Mouse (Mus musculus) gastrocnemius, adult 2 months (tissue): ENCODE data around the gene Bcl2l14. TPM values are rescaled to one million over a fixed set of nuclear protein-coding genes. Genes with fewer than 3 reads are reported as not detected.
A peak's percentile ranks its signal among the peaks of the same experiment; 100 is the strongest.

Experiments used
- DNase-seq: peaks from one replicate; pipeline ENCODE4 v3.0.0; 2022
- H3K27ac ChIP-seq: fragments of 200-600 bp; 2 replicates; pipeline ENCODE4 v1.8.1; 2022; ENCODE audit warnings: mild to moderate bottlenecking
- H3K4me3 ChIP-seq: fragments of 200-600 bp; 2 replicates; pipeline ENCODE4 v1.8.1; 2022; ENCODE audit warnings: mild to moderate bottlenecking, moderate library complexity
- CTCF ChIP-seq: fragments of 200-600 bp; IDR thresholded peaks from 2 replicates; pipeline ENCODE4 v1.8.1; 2022; ENCODE audit warnings: antibody characterized with exemption, mild to moderate bottlenecking, moderate library complexity
- intact Hi-C: fragments of 180-260 bp; cut with DNase I; formaldehyde crosslinking; loops from one replicate; pipeline ENCODE4 v1.15.1; 2025
- total RNA-seq, 2 experiments: library from RNA; stranded (reverse); gene quantifications; 2 replicates each; pipeline ENCODE4 v1.2.3; 2021

The Bcl2l14 gene
- total RNA-seq, 2 experiments from 2014 or later, result not detected

DNA sequence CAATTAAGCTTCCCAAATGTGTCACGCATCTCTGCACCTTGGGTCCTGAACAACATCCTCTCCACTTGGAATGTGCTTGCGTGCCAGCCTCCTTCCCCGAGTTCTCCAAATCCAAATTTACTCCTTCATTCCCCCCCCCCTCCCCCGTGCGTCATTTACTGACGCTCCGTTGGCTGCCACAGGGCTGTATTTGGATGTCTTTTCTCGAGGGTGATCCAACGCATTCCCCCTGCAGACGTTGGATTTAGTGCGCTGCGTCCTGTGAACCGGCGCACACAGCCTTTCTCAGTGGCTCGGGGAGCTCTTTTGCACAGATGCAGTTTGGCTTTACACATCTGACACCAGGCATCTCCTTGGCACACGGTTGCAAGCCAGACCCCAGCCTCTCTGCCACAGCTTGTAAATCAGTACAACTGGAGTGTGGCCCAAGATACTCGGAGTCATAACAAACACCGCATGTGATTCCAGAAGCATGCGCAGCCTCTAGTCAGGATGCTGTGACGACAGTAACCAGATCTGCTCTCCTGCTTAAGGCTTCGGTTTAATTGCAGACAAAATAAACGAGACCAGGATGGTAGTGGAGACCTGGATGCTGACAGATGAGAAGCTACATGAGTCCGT, 43.4 kb downstream of the Bcl2l14 start:
- no peak for TF ChIP-seq CTCF
- Histone ChIP-seq H3K4me3 (peak overlapping the region; percentile 61), H3K27ac (peak overlapping the region; percentile 76)
- peak; percentile 62 for DNase-seq
- intact Hi-C loops, result no loop called here

DNA sequence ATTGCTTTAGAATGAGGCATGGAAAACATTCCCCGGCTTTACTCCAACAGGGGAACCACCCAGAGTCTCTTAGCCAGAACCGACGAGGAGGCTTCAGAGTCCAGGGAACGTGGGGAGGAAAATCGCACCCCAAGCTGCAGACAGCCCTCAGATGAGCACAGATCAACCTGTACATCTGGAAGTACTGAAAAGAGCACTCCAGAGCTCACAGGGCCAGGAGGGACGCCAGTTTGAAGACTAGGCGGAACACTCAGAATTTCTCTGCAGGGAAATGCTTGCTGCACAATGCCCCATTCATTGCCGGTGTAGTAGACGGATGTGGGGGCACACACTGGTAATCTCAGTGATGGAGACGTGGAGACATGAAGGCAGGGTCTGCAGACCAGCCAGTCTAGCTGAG, 43.9 kb downstream of the Bcl2l14 start:
- Histone ChIP-seq H3K4me3 (peak overlapping the region; percentile 61), H3K27ac (peak overlapping the region; percentile 76)
- DNase-seq, result peak; percentile 45
- no peak for TF ChIP-seq CTCF
- intact Hi-C loops, result no loop called here

DNA sequence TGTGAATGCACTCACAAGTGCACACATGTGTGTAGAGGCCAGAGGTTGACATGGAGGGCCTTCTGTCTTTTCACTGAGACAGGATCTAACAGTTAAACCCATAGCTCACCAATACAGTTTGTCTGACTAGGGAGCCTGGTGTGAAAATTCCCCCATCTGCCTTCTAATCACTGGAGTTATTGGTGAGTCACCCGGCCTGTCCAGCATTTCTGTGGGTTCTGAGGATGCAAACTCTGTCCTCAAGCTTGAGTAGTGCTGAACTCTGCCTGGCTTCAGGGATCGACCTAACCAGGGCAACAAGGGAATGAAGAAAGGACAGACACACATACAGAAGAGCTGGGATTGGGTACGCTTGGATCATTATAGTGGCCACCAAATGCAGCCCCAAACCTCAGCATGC, 45.6 kb downstream of the Bcl2l14 start:
- no peak for TF ChIP-seq CTCF
- intact Hi-C loops, result no loop called here

DNA sequence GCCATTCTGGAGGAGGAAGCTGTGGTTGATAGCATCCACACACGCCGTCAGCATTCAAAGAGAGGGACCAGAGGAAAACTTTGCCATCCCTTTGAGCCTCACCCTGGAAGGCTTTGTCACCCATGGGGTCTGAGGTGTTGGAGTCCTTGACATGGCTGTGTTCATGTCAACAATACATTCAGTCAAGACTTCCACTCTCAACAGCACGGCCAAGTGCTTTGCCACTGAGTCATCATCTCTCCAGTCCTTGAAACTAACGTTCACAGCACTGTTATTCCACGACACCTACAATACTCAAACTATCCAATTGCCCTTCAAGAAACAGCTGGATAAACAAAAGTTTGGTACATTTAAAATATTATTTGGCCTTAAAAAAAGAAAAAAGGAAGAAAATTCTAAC, 46.1 kb downstream of the Bcl2l14 start:
- DNase-seq, result no peak
- H3K27ac ChIP-seq, result no peak overlapping the region
- intact Hi-C loops, result no loop called here
- no peak overlapping the region for H3K4me3 ChIP-seq
- TF ChIP-seq CTCF, result no peak

More for the DNA sequence above, 45.6 kb downstream of the Bcl2l14 start:
- Histone ChIP-seq H3K27ac (no peak overlapping the region), H3K4me3 (no peak overlapping the region)
- no peak for DNase-seq

DNA sequence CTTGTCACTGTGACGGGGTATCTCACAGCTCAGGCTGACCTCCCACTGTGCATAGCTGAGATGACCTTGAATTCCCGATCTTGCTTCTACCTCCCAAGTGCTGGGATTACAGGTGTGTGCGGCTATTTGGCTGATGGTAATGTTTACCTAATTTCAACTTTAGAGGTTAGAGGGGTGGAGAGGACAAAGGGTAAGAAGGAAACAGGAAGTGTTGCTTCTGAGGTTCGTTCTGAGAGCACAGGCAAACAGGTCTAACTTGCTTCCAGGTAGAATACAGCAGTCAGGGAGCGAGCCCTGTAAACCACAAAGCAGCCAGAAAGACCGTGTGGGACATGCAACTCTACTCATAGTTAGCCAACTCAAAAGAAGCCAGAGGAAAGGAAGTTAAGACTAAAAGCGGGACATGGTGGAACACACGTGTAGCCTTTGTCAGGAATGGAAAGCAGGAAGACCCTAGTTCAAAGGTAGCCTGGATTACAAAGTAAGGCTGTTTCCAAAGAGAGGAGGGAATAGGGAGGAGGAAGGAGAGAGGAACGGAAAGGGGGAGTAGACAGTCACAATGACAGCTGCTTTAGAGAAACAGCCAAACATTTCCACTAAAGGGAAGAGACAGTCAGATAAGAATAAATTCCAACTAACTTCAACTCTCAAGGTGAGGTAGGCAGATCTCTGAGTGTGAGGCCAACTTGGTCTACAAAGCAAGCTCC, 47.2 kb downstream of the Bcl2l14 start:
- TF ChIP-seq CTCF, result no peak
- H3K4me3 ChIP-seq, result no peak overlapping the region
- intact Hi-C loops, result no loop called here
- no peak overlapping the region for H3K27ac ChIP-seq
- no peak for DNase-seq

DNA sequence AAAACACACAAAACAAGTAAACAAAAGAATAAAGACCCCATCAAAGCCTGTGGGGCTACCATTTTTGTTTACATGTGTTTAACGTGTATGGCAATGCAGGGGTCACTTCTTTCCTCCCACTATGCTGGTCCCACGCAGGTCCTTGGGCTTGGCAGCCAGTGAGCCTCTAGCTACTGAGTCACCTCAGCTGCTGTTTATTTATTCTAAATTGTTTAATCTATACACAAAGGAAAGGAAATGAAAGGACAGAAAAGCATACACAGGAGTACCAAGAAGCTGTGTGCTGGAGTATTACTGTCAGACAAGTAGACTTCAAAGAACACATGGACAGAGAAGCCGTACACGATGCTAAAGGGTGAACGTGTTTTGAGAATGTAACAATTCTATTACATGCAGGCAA, 47.8 kb downstream of the Bcl2l14 start:
- no peak for TF ChIP-seq CTCF
- Histone ChIP-seq H3K4me3 (no peak overlapping the region), H3K27ac (no peak overlapping the region)
- intact Hi-C loops, result no loop called here
- DNase-seq, result no peak

DNA sequence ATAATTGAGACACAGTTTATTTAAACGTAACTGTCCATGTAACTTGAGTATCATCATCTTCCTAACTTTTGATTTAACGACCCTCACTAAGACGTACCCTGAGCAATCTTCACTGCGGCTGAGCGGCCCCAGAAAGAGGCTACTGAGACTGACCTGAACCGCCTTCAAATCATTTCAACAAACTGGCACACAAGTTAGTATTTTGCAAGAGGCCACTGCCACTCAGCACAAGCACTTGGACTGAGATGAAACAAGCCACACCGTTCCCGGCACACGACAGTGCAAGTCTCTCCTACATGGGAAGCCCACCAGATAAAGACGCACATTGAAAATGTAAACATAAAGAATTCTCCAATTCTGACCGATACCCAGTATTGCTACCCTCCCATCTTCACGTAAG, 52.3 kb downstream of the Bcl2l14 start:
- H3K4me3 ChIP-seq, result no peak overlapping the region
- intact Hi-C loops, result no loop called here
- DNase-seq, result no peak
- no peak overlapping the region for H3K27ac ChIP-seq
- TF ChIP-seq CTCF, result no peak

DNA sequence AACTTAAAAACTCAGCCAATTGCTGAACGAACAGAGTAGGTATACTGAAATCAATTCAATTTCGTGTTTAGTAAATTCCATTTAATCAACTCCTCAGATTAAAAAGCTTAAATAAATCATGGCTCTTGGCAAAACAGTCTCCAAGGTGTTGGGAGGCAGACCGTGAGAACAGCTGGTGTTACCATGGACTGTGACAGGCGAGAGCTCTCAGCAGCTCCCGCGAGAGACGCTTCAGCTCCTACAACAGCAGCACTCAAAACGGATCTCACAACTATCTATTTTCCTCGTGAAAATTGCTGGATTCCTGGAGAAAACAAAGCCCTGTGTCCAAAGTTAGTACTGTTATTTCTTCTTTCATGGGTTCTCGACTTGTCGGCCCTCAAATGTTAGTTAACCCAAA, 53.8 kb downstream of the Bcl2l14 start:
- DNase-seq, result no peak
- Histone ChIP-seq H3K27ac (peak overlapping the region; percentile 31; the same call in 1 of the 2 replicates), H3K4me3 (no peak overlapping the region)
- TF ChIP-seq CTCF, result no peak
- intact Hi-C loops, result no loop called here

DNA sequence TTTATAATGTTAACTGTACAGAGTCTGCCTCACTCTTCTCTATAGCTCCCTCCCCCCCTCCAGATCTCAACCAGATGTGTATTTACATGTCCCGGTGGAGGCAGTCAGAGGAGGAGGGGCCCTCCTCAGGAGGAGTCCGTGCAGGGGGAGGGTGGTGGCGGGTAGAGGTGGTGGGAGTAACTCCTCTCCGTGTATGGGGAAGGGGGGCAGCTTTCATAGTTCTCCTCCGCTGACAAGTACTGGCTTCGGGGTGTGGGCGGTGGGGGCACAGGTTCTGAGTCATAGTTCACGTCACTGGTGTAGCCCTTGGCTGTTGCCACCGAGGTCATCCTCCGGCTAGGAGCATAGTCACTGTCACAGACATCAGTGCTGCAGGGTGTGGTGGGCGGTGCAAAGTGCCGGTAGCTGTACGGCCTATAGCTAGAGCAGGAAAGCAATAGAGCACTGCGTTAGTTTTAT, 54.6 kb downstream of the Bcl2l14 start:
- peak; percentile 37 for DNase-seq
- H3K4me3 ChIP-seq, result no peak overlapping the region
- TF ChIP-seq CTCF, result no peak
- intact Hi-C loops, result no loop called here
- peak overlapping the region; percentile 31 for H3K27ac ChIP-seq

DNA sequence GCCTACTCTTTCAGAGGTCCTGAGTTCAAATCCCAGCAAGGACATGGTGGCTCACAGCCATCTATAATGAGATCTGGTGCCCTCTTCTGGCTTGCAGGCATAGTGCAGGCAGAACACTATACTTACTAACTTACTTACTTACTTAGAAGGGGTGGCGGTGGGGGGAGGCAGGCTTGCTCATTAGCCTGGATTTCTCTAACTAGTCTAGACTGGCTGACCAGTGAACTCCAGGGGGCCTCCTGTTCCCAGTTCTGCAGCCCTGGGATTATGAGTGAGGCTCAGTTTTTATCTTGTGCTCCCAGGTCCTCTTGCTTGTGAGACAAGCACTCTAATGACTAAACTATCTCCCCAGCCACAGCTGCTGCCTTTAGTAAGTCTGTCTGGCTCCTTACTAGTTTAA, 58.0 kb downstream of the Bcl2l14 start:
- DNase-seq, result peak; percentile 31
- TF ChIP-seq CTCF, result peak; percentile 53
- Histone ChIP-seq H3K27ac (no peak overlapping the region), H3K4me3 (no peak overlapping the region)
- intact Hi-C loops, result no loop called here

DNA sequence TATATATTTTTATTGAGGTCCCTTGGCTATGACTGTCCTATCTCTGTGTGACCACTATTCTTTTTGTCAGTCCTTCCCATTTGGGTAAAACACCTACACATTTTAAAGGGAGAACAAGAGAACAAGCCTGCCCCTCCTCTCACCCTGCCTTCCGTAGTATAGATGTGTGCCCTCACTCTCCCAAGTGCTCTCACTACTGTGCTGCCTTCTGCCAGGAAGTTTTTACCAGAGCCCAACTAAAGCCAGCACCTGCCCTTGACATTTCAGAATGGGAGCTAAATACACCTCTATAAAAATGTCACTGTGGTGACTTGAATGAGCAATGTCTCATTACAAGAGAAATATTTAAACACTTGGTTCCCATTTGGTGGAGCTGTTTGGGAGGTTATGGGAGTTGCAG, 62.3 kb downstream of the Bcl2l14 start:
- intact Hi-C loops, result no loop called here
- Histone ChIP-seq H3K4me3 (no peak overlapping the region), H3K27ac (no peak overlapping the region)
- no peak for DNase-seq
- TF ChIP-seq CTCF, result no peak

DNA sequence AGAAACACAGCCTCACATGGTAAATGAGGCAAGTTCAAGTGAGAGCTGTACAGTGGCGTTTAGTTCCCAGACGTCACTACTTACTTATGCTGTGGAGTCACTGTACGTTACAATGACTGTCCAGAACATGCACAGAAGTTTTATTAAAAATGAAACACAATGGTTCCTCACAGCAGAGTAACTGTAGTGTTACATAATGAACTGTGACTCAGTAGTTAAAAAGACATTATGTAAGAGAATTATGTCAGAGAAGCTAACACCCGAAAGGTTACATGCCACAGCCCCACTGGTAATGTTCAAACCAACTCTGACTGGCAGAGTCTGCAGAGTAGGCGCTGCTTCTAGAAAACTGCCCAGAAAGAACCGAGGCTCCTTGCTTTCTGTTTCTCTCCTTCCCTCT, 65.1 kb downstream of the Bcl2l14 start:
- no peak for DNase-seq
- TF ChIP-seq CTCF, result no peak
- intact Hi-C loops, result no loop called here
- H3K27ac ChIP-seq, result no peak overlapping the region
- no peak overlapping the region for H3K4me3 ChIP-seq

DNA sequence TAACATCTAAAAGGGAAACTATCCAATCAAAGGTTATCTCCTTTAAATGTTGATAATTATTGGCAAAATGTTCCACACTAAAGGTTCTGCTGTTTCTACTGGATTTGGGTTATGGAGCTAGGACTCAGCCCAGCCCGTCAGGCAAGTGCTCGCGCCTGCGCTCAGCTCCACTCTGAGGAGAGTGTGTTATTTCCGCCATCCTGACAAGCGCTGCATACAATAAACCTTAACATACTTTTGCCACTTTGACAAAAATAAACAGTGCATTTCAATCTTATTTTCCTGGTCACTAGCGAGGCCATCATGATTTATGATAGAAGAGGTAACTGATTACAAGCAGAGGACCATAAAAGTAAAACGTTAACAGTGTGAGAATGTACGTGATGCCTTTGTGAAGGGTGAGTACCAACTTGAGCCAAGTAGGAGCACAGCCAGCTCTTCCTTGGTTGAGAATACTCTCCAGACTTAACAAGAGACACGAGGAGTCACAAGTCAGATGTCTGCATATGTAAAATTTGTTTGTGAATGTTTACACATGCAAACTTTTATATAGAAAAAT, 70.6 kb downstream of the Bcl2l14 start:
- intact Hi-C loops, result loop anchor here (5.0 kb wide), 2 partner anchors 39 to 141 kb away; no protein-coding TSS in a partner anchor
- DNase-seq, result no peak
- Histone ChIP-seq H3K4me3 (no peak overlapping the region), H3K27ac (no peak overlapping the region)
- TF ChIP-seq CTCF, result no peak
